Mouse (Mus musculus): ENCODE data around the gene Nhej1.

Nhej1 gene

GRCm38 (mm10) chr1:74973590-74973989 is 151.4 kb downstream of the Nhej1 start:
- DNase-seq: no peak

- DNase-seq: no peak
These were observed 153.5 kb downstream of the Nhej1 start for GRCm38 (mm10) chr1:74971353-74972050.

- DNase-seq: no peak
These were observed 156.9 kb downstream of the Nhej1 start for GRCm38 (mm10) chr1:74967962-74968580.

- peak; percentile 70 to 83 for DNase-seq
These were observed 160.3 kb downstream of the Nhej1 start for GRCm38 (mm10) chr1:74964494-74965215.

- DNase-seq: no peak
These were observed 162.2 kb downstream of the Nhej1 start for GRCm38 (mm10) chr1:74962853-74963227.

GRCm38 (mm10) chr1:74962126-74962852 is 162.7 kb downstream of the Nhej1 start:
- no peak for DNase-seq

GRCm38 (mm10) chr1:74961722-74962121 is 163.3 kb downstream of the Nhej1 start:
- no peak for DNase-seq

- no peak for DNase-seq
These were observed 164.9 kb downstream of the Nhej1 start for GRCm38 (mm10) chr1:74960059-74960458.

- DNase-seq: peak; percentile 14 to 16
These were observed 173.3 kb downstream of the Nhej1 start, which contains the start of gene Ihh for GRCm38 (mm10) chr1:74951556-74952210. Gene Ihh (minus strand): TSS chr1:74951672.

GRCm38 (mm10) chr1:74950576-74951490 is 174.2 kb downstream of the Nhej1 start:
- DNase-seq: peak; percentile 12 to 13

- no peak for DNase-seq
These were observed 174.9 kb downstream of the Nhej1 start for GRCm38 (mm10) chr1:74950066-74950465.

- DNase-seq: peak; percentile 18 to 38
These were observed 175.3 kb downstream of the Nhej1 start for GRCm38 (mm10) chr1:74949666-74950050.

GRCm38 (mm10) chr1:74948784-74949665 is 176.0 kb downstream of the Nhej1 start:
- DNase-seq: peak; percentile 84 to 89

- DNase-seq: peak in 1 of 2 experiments; percentile 23
These were observed 176.9 kb downstream of the Nhej1 start for GRCm38 (mm10) chr1:74947986-74948670.

- DNase-seq: no peak
These were observed 183.2 kb downstream of the Nhej1 start for GRCm38 (mm10) chr1:74941651-74942360.

- no peak for DNase-seq
These were observed 185.2 kb downstream of the Nhej1 start for GRCm38 (mm10) chr1:74939762-74940161.

GRCm38 (mm10) chr1:74936221-74936830 is 188.7 kb downstream of the Nhej1 start:
- no peak for DNase-seq

- DNase-seq: peak; percentile 65 to 81
These were observed 189.6 kb downstream of the Nhej1 start, which contains the start of gene Cfap65 for GRCm38 (mm10) chr1:74935402-74935801. Gene Cfap65 (minus strand): TSS chr1:74935599.

Measured in cerebellum, postnatal 25 days (tissue).